Mouse (Mus musculus): ENCODE results near the gene Nkx2-5. TPM values are rescaled to one million over a fixed set of nuclear protein-coding genes. Genes with fewer than 3 reads are reported as not detected.

Nkx2-5 gene
- polyA plus RNA-seq, 1 experiment from 2014 or later = 2.9 TPM

DNA sequence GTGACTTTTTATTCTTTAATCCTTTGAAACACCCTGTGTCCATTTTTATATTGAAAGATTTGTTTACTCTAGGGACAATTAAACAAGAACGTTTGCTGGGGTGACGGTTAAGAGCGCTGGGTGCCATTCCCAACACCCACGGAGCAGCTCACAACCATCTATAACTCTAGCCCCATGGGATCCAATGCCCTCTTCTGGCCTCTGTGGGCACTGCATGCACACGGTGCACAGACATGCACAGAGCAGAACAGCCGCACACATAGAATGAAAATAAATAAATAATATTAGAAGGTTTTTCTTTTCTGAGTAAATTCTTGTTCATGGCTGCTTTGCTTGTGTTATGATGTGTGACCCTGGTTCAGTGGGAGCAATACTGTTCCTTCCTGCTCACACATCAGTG lies 34.4 kb upstream of the Nkx2-5 start:
- Histone ChIP-seq H3K36me3 (ENCODE audit: control insufficient read depth, insufficient read depth, low read length) (no peaks in the 10 kb centered on the region), H3K4me1 (replicated peaks; ENCODE audit: control insufficient read depth, insufficient read depth, low read length) (peaks cover 6% of the 10 kb centered on the region), H3K4me2 (ENCODE audit: low read depth, low read length) (no peak overlapping the region), H3K27ac (ENCODE audit: low read length) (no peak overlapping the region), H3K27me3 (ENCODE audit: control insufficient read depth, insufficient read depth, low read depth, low read length) (no peaks in the 10 kb centered on the region), H3K4me3 (ENCODE audit: low read length) (no peak overlapping the region), H3K9me3 (ENCODE audit: control insufficient read depth, low read length) (no peaks in the 10 kb centered on the region), H3K9ac (ENCODE audit: low read length) (no peak overlapping the region)
- WGBS = 82% methylated on average over 6 of the region's 6 CpGs
- ATAC-seq (ENCODE audit: low read depth) = no peak

DNA sequence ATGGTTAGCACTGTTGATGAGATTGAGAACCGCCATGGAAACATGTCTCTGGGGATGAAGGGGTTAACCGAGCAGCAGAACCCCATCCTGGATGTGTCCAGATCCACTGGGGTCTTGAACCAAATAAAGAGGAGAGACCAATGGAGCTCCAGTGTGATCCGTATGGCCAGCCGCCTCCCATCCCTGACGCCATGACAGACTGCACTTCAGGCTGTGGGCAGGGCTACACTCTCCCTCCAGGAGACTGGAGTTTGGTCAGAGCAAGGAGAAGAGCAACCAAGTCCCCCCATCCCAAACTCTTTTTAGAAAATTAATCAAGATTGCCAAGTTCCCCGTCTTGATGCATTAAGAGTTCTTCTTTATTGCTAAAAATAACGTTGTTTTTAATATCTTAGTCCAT lies 33.1 kb upstream of the Nkx2-5 start:
- Histone ChIP-seq H3K9me3 (ENCODE audit: control insufficient read depth, low read length) (no peaks in the 10 kb centered on the region), H3K27ac (ENCODE audit: low read length) (no peak overlapping the region), H3K27me3 (ENCODE audit: control insufficient read depth, insufficient read depth, low read depth, low read length) (no peaks in the 10 kb centered on the region), H3K4me2 (ENCODE audit: low read depth, low read length) (no peak overlapping the region), H3K9ac (ENCODE audit: low read length) (no peak overlapping the region), H3K36me3 (ENCODE audit: control insufficient read depth, insufficient read depth, low read length) (no peaks in the 10 kb centered on the region), H3K4me1 (replicated peaks; ENCODE audit: control insufficient read depth, insufficient read depth, low read length) (peaks cover 3% of the 10 kb centered on the region), H3K4me3 (ENCODE audit: low read length) (no peak overlapping the region)
- 58% methylated on average over 7 of the region's 7 CpGs for WGBS
- ATAC-seq (ENCODE audit: low read depth) = peak; percentile 76

DNA sequence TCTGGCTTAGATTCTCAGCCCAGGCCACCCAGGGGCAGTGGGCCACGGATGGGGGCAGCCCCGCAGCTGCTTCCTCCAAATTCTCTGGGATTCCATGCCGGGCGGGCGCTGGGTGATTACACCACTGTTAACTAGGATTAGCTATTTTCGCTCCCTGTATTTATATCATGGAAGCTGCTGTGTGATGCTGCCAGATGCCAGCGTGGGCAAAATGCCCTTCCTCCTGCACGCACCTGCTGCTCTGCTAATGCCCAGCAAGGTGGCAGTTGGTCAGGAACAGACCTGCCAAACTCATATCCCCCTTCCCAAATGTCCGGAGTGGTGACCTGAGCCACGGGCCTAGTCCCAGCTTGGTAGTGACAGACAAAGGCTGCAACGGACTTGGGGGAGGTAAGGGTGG lies 29.7 kb upstream of the Nkx2-5 start:
- Histone ChIP-seq H3K4me2 (ENCODE audit: low read depth, low read length) (no peak overlapping the region), H3K4me1 (replicated peaks; ENCODE audit: control insufficient read depth, insufficient read depth, low read length) (peaks cover 3% of the 10 kb centered on the region), H3K9me3 (ENCODE audit: control insufficient read depth, low read length) (no peaks in the 10 kb centered on the region), H3K9ac (ENCODE audit: low read length) (no peak overlapping the region), H3K36me3 (ENCODE audit: control insufficient read depth, insufficient read depth, low read length) (no peaks in the 10 kb centered on the region), H3K27me3 (ENCODE audit: control insufficient read depth, insufficient read depth, low read depth, low read length) (no peaks in the 10 kb centered on the region), H3K27ac (ENCODE audit: low read length) (no peak overlapping the region), H3K4me3 (ENCODE audit: low read length) (no peak overlapping the region)
- 72% methylated on average over 11 of the region's 11 CpGs for WGBS
- ATAC-seq (ENCODE audit: low read depth) = no peak

DNA sequence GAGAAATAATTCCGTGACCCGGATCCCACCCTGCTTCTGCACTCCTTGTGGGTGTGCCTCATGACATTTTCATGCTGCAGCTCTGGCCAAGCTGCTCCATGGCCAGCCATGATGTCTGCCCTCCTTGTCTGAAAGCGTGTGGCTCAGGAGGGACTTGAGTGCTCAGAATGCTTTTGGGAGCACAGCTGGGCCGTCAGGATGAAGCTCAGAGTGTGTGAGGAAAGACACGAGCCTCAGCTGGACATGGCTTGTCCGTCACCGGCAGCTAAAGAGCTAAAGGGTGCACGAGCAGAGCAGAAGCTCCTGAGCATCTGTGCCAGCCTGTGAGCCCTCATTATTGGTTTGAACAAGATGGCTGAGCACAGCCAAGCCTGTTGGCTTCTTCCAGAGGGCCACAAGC lies 28.7 kb upstream of the Nkx2-5 start:
- Histone ChIP-seq H3K9me3 (ENCODE audit: control insufficient read depth, low read length) (no peaks in the 10 kb centered on the region), H3K36me3 (ENCODE audit: control insufficient read depth, insufficient read depth, low read length) (no peaks in the 10 kb centered on the region), H3K4me2 (ENCODE audit: low read depth, low read length) (no peak overlapping the region), H3K27me3 (ENCODE audit: control insufficient read depth, insufficient read depth, low read depth, low read length) (no peaks in the 10 kb centered on the region), H3K27ac (ENCODE audit: low read length) (peak overlapping the region; percentile 70), H3K4me1 (replicated peaks; ENCODE audit: control insufficient read depth, insufficient read depth, low read length) (peaks cover 3% of the 10 kb centered on the region), H3K4me3 (ENCODE audit: low read length) (no peak overlapping the region), H3K9ac (ENCODE audit: low read length) (no peak overlapping the region)
- no peak; the same call in 1 of the 2 replicates for ATAC-seq (ENCODE audit: low read depth)
- 48% methylated on average over 8 of the region's 8 CpGs for WGBS

DNA sequence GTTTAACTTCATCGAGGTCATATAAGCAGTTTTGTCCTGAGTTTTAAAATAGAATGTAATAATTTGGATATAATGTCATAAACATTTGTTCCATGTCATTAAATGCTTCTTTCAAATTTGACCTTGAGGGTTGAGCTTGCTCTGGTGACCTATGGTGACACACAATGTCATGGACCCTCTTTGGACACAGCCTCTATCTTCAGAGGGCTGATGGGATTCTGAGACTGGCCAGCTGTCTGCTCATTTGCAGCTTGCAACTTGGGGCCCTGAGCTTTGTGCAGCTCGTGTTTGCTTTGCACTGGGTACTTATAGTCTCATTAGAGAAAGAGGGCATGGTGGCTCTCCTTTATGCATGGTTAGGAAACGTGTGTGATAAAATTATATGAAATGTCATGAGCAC lies 28.1 kb upstream of the Nkx2-5 start:
- Histone ChIP-seq H3K27me3 (ENCODE audit: control insufficient read depth, insufficient read depth, low read depth, low read length) (no peaks in the 10 kb centered on the region), H3K27ac (ENCODE audit: low read length) (peak overlapping the region; percentile 70)

DNA sequence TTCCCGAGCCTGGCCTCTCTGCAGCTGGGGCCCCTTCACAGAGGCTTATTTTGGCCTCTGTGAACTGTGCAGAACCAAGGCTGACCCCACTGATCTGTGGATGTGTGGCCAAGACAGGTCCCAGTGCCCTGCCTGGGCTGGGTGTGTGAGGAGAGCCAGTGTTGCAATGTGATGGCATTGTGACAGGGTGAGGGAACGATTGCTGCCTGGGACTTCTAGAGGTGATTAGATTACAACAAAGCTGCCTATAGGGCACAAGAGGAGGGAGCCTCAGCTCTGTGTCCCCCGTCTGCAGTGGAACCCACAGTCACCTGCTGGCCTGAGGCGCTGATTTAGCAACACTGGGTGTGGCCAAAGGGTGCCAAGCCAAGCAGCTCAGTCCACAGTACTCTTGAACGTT lies 23.9 kb upstream of the Nkx2-5 start:
- Histone ChIP-seq H3K9ac (ENCODE audit: low read length) (no peak overlapping the region), H3K36me3 (ENCODE audit: control insufficient read depth, insufficient read depth, low read length) (no peaks in the 10 kb centered on the region), H3K27ac (ENCODE audit: low read length) (no peak overlapping the region), H3K27me3 (ENCODE audit: control insufficient read depth, insufficient read depth, low read depth, low read length) (no peaks in the 10 kb centered on the region), H3K4me3 (ENCODE audit: low read length) (no peak overlapping the region), H3K4me1 (replicated peaks; ENCODE audit: control insufficient read depth, insufficient read depth, low read length) (peaks cover 6% of the 10 kb centered on the region; the same call in 1 of the 2 replicates), H3K9me3 (ENCODE audit: control insufficient read depth, low read length) (no peaks in the 10 kb centered on the region), H3K4me2 (ENCODE audit: low read depth, low read length) (no peak overlapping the region)
- ATAC-seq (ENCODE audit: low read depth) = no peak
- WGBS = 21% methylated on average over 5 of the region's 5 CpGs

More for the DNA sequence above, 28.1 kb upstream of the Nkx2-5 start:
- WGBS = 49% methylated on average over 3 of the region's 3 CpGs
- Histone ChIP-seq H3K4me3 (ENCODE audit: low read length) (no peak overlapping the region), H3K9me3 (ENCODE audit: control insufficient read depth, low read length) (no peaks in the 10 kb centered on the region), H3K4me2 (ENCODE audit: low read depth, low read length) (no peak overlapping the region), H3K9ac (ENCODE audit: low read length) (no peak overlapping the region), H3K36me3 (ENCODE audit: control insufficient read depth, insufficient read depth, low read length) (no peaks in the 10 kb centered on the region), H3K4me1 (replicated peaks; ENCODE audit: control insufficient read depth, insufficient read depth, low read length) (peaks cover 3% of the 10 kb centered on the region)
- ATAC-seq (ENCODE audit: low read depth) = peak; percentile 89

DNA sequence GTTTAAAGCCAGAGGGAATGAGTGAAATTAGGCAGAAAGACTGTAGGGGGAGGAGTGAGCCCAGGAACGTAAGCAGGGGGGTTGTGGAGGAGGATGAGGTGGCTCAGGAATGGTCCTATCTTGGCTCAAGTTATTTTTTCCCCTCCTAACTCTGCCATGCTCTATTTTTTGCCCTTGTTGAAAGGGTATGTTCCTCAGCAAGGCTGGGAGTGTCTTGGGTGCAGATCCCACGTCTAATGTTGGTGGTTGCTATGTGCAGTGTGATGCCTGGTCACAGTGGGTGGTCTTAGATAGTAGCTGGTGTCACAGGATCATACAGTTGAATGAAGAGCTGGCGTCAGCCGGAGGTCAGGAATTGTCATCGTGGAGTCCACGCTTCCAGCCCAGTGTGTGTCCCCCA lies 20.3 kb upstream of the Nkx2-5 start:
- Histone ChIP-seq H3K4me1 (replicated peaks; ENCODE audit: control insufficient read depth, insufficient read depth, low read length) (peaks cover 17% of the 10 kb centered on the region), H3K4me3 (ENCODE audit: low read length) (no peak overlapping the region), H3K36me3 (ENCODE audit: control insufficient read depth, insufficient read depth, low read length) (no peaks in the 10 kb centered on the region), H3K4me2 (ENCODE audit: low read depth, low read length) (no peak overlapping the region), H3K9me3 (ENCODE audit: control insufficient read depth, low read length) (no peaks in the 10 kb centered on the region), H3K9ac (ENCODE audit: low read length) (no peak overlapping the region), H3K27me3 (ENCODE audit: control insufficient read depth, insufficient read depth, low read depth, low read length) (no peaks in the 10 kb centered on the region), H3K27ac (ENCODE audit: low read length) (no peak overlapping the region)
- WGBS = 42% methylated on average over 6 of the region's 6 CpGs
- ATAC-seq (ENCODE audit: low read depth) = no peak

DNA sequence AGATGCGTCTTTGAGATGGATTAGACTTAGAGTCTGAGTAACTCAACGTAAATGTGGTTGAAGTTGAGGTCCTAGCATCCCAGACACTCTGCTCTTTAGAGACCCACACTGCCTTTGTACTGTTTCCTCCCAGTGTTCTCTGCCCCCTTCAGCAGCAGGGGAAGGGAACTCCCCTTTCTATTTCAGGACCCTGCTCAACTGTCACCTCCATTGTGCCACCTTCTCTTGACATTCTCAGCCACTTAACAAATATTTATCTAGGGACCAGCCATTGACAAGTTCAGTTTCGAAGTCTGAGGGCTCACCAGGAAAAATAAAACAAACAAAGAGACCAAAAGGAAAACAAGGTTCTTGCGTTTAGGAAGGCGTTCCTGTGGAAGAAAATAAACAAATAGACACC lies 19.5 kb upstream of the Nkx2-5 start:
- H3K9me3 ChIP-seq (ENCODE audit: control insufficient read depth, low read length) = no peaks in the 10 kb centered on the region
- no peak overlapping the region for H3K9ac ChIP-seq (ENCODE audit: low read length)
- 24% methylated on average over 5 of the region's 5 CpGs for WGBS
- H3K4me1 ChIP-seq (replicated peaks; ENCODE audit: control insufficient read depth, insufficient read depth, low read length) = peaks cover 17% of the 10 kb centered on the region
- H3K36me3 ChIP-seq (ENCODE audit: control insufficient read depth, insufficient read depth, low read length) = no peaks in the 10 kb centered on the region
- H3K4me3 ChIP-seq (ENCODE audit: low read length) = no peak overlapping the region
- H3K27me3 ChIP-seq (ENCODE audit: control insufficient read depth, insufficient read depth, low read depth, low read length) = peaks cover 5% of the 10 kb centered on the region; the same call in 1 of the 2 replicates
- H3K27ac ChIP-seq (ENCODE audit: low read length) = no peak overlapping the region
- ATAC-seq (ENCODE audit: low read depth) = no peak
- no peak overlapping the region for H3K4me2 ChIP-seq (ENCODE audit: low read depth, low read length)

DNA sequence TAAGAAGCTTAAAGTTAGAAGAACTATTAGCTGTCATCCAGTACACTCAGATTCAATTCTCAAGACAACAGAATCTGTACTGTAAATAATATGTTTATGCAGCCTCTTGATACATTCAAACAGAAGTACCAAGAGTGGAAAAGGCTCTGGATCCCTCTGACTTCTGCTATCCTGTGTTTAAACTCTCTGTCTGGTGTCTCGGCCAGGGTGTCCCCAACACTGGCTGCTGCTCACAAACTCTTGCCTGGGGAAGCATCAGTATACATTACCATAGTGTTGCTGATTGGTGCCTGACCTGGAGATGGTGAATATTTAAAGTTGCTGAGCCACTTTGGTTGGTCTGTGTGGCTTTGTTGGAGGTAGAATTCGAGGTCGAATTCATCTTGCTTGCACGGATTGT lies 17.0 kb upstream of the Nkx2-5 start:
- 29% methylated on average over 4 of the region's 4 CpGs for WGBS
- no peaks in the 10 kb centered on the region for H3K36me3 ChIP-seq (ENCODE audit: control insufficient read depth, insufficient read depth, low read length)
- H3K4me2 ChIP-seq (ENCODE audit: low read depth, low read length) = peak overlapping the region; percentile 21
- no peak overlapping the region for H3K9ac ChIP-seq (ENCODE audit: low read length)
- peak; percentile 71 for ATAC-seq (ENCODE audit: low read depth)
- H3K27ac ChIP-seq (ENCODE audit: low read length) = peak overlapping the region; percentile 62
- H3K4me1 ChIP-seq (replicated peaks; ENCODE audit: control insufficient read depth, insufficient read depth, low read length) = peaks cover 17% of the 10 kb centered on the region
- H3K4me3 ChIP-seq (ENCODE audit: low read length) = no peak overlapping the region
- H3K27me3 ChIP-seq (ENCODE audit: control insufficient read depth, insufficient read depth, low read depth, low read length) = peaks cover 23% of the 10 kb centered on the region
- H3K9me3 ChIP-seq (ENCODE audit: control insufficient read depth, low read length) = no peaks in the 10 kb centered on the region

DNA sequence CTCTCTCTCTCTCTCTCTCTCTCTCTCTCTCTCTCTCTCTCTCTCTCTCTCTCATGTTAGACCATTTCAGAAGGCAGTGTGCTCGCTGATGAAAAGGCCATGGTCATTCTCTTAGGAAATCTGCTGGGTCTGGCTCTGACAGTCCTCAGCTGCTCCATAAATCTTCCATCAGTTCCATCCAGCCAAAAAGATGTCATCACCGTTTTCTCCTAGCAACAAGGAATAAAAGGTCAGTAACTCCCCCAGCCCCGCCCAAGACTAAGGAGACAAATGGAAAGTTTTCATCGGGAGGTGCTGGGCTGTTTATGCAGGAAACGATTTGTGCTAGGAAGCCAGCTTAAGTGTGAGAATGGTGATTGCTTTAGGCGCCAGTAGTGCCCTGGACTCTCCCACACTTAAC lies 16.6 kb upstream of the Nkx2-5 start:
- Histone ChIP-seq H3K9ac (ENCODE audit: low read length) (no peak overlapping the region), H3K4me1 (replicated peaks; ENCODE audit: control insufficient read depth, insufficient read depth, low read length) (peaks cover 17% of the 10 kb centered on the region), H3K36me3 (ENCODE audit: control insufficient read depth, insufficient read depth, low read length) (no peaks in the 10 kb centered on the region), H3K27ac (ENCODE audit: low read length) (peak overlapping the region; percentile 62), H3K9me3 (ENCODE audit: control insufficient read depth, low read length) (no peaks in the 10 kb centered on the region), H3K4me2 (ENCODE audit: low read depth, low read length) (peak overlapping the region; percentile 21), H3K4me3 (ENCODE audit: low read length) (no peak overlapping the region), H3K27me3 (ENCODE audit: control insufficient read depth, insufficient read depth, low read depth, low read length) (peaks cover 27% of the 10 kb centered on the region)
- ATAC-seq (ENCODE audit: low read depth) = peak; percentile 95
- WGBS = 15% methylated on average over 6 of the region's 6 CpGs
